Mouse (Mus musculus) bone marrow, adult 2 months (tissue): Measurements from ENCODE around the gene Casd1. TPM values are rescaled to one million over a fixed set of nuclear protein-coding genes. Genes with fewer than 3 reads are reported as not detected.

ENCODE experiments used
- H3K27ac ChIP-seq: fragments of 200-500 bp; 2 replicates; pipeline ENCODE4 v1.5.1; 2012; ENCODE audit warnings: low read depth, mild to moderate bottlenecking, control low read depth, inconsistent platforms, low read length; ENCODE audit not compliant: control insufficient read depth, poor library complexity, insufficient read depth
- H3K4me1 ChIP-seq: fragments of 200-500 bp; 2 replicates; pipeline ENCODE4 v1.6.1; 2011; ENCODE audit warnings: low read length; ENCODE audit not compliant: control insufficient read depth, insufficient read depth
- H3K4me3 ChIP-seq: fragments of 200-500 bp; replicated peaks from 2 replicates; pipeline ENCODE3; 2011; ENCODE audit warnings: mild to moderate bottlenecking, low read depth, low read length, control low read depth; ENCODE audit not compliant: control insufficient read depth
- CTCF ChIP-seq: fragments of 200-500 bp; IDR thresholded peaks from 2 replicates; pipeline ENCODE4 v1.5.1; 2011; ENCODE audit warnings: low read length, control low read depth; ENCODE audit not compliant: control insufficient read depth, insufficient read depth
- POLR2A ChIP-seq: fragments of 200-500 bp; IDR thresholded peaks from 2 replicates; pipeline ENCODE4 v1.6.1; 2011; ENCODE audit warnings: low read depth, mild to moderate bottlenecking, control low read depth, low read length, borderline replicate concordance; ENCODE audit not compliant: control insufficient read depth
- WGBS: fragments of 180-500 bp; shearing (Covaris S2); methylation state at CpG from one replicate; pipeline ENCODE4 v1.1.7; 2018; 5-methylcytosine and 5-hydroxymethylcytosine counted together
- polyA plus RNA-seq: library from polyadenylated mRNA; stranded (reverse); fragments of >200 nt; gene quantifications from 2 replicates; pipeline ENCODE4 v1.2.4, GENCODE M21; 2011; ENCODE audit warnings: low replicate concordance; ENCODE audit not compliant: missing spikeins, insufficient read depth, insufficient read length

The Casd1 gene
- polyA plus RNA-seq, 1 experiment: 6.2 TPM

GRCm38 (mm10) chr6:4577756-4578155 lies 22.9 kb upstream of the Casd1 start:
- TF ChIP-seq POLR2A (no peak), CTCF (no peak)
- Histone ChIP-seq H3K4me1 (no peaks in the 10 kb centered on the region; the same call in 1 of the 2 replicates), H3K27ac (no peak overlapping the region), H3K4me3 (no peak overlapping the region)
- 41% methylated on average over 5 of the region's 5 CpGs for WGBS

- Histone ChIP-seq H3K4me3 (no peak overlapping the region), H3K4me1 (no peaks in the 10 kb centered on the region; the same call in 1 of the 2 replicates), H3K27ac (no peak overlapping the region)
- no peak for TF ChIP-seq POLR2A
- TF ChIP-seq CTCF: no peak
- WGBS: 62% methylated on average over 6 of the region's 6 CpGs
Measured at GRCm38 (mm10) chr6:4578343-4578742, 22.3 kb upstream of the Casd1 start.

- WGBS: 36% methylated on average over 5 of the region's 5 CpGs
- Histone ChIP-seq H3K4me1 (no peaks in the 10 kb centered on the region; the same call in 1 of the 2 replicates), H3K4me3 (no peak overlapping the region), H3K27ac (no peak overlapping the region)
- no peak for TF ChIP-seq CTCF
- no peak for TF ChIP-seq POLR2A
Measured at GRCm38 (mm10) chr6:4579620-4580019, 21.0 kb upstream of the Casd1 start.

- no peak overlapping the region for H3K27ac ChIP-seq
- 77% methylated on average over 6 of the region's 6 CpGs for whole genome bisulfite sequencing
- H3K4me1 ChIP-seq: no peaks in the 10 kb centered on the region; the same call in 1 of the 2 replicates
- no peak overlapping the region for H3K4me3 ChIP-seq
- no peak for TF ChIP-seq POLR2A
- no peak for TF ChIP-seq CTCF
Measured at GRCm38 (mm10) chr6:4583485-4583884, 17.2 kb upstream of the Casd1 start.

GRCm38 (mm10) chr6:4587946-4588345 lies 12.7 kb upstream of the Casd1 start:
- TF ChIP-seq CTCF (no peak), POLR2A (no peak)
- WGBS: 23% methylated on average over 4 of the region's 4 CpGs
- H3K4me3 ChIP-seq: no peak overlapping the region
- H3K27ac ChIP-seq: no peak overlapping the region
- no peaks in the 10 kb centered on the region; the same call in 1 of the 2 replicates for H3K4me1 ChIP-seq

- WGBS: 74% methylated on average over 3 of the region's 3 CpGs
- Histone ChIP-seq H3K4me3 (no peak overlapping the region), H3K27ac (no peak overlapping the region), H3K4me1 (no peaks in the 10 kb centered on the region; the same call in 1 of the 2 replicates)
- TF ChIP-seq POLR2A (no peak), CTCF (no peak)
Measured at GRCm38 (mm10) chr6:4588722-4589121, 11.9 kb upstream of the Casd1 start.

- Histone ChIP-seq H3K4me3 (no peak overlapping the region), H3K27ac (no peak overlapping the region), H3K4me1 (no peaks in the 10 kb centered on the region; the same call in 1 of the 2 replicates)
- 26% methylated on average over 8 of the region's 8 CpGs for WGBS
- TF ChIP-seq POLR2A (no peak), CTCF (no peak)
Measured at GRCm38 (mm10) chr6:4590089-4590488, 10.6 kb upstream of the Casd1 start.

GRCm38 (mm10) chr6:4597711-4598110 lies 2.9 kb upstream of the Casd1 start:
- WGBS: 63% methylated on average over 4 of the region's 4 CpGs
- TF ChIP-seq CTCF (no peak), POLR2A (no peak)
- H3K4me1 ChIP-seq: no peaks in the 10 kb centered on the region; the same call in 1 of the 2 replicates
- H3K27ac ChIP-seq: no peak overlapping the region
- no peak overlapping the region for H3K4me3 ChIP-seq

- TF ChIP-seq CTCF (no peak), POLR2A (no peak)
- WGBS: 22% methylated on average over 7 of the region's 7 CpGs
- peak overlapping the region; percentile 95; the same call in 1 of the 2 replicates for H3K27ac ChIP-seq
- H3K4me3 ChIP-seq: peak overlapping the region; percentile 87
- no peaks in the 10 kb centered on the region; the same call in 1 of the 2 replicates for H3K4me1 ChIP-seq
Measured at GRCm38 (mm10) chr6:4600085-4600657, 468 bp upstream of the Casd1 start.
